Mouse (Mus musculus) thymus, adult 2 months (tissue): ENCODE measurements around the gene Ms4a4b.

Experiments used
- CTCF ChIP-seq: fragments of 200-500 bp; IDR thresholded peaks from 2 replicates; pipeline ENCODE4 v1.5.1; 2012; ENCODE audit warnings: mild to moderate bottlenecking, control low read depth, low read length, moderate library complexity, borderline replicate concordance; ENCODE audit not compliant: control insufficient read depth, poor library complexity, insufficient read depth; ENCODE audit errors: extremely low read depth
- POLR2A ChIP-seq: fragments of 200-500 bp; IDR thresholded peaks from 2 replicates; pipeline ENCODE4 v1.6.1; 2012; ENCODE audit warnings: mild to moderate bottlenecking, low read length, control low read depth, moderate library complexity; ENCODE audit not compliant: control insufficient read depth, poor library complexity, insufficient read depth; ENCODE audit errors: extremely low read depth

DNA sequence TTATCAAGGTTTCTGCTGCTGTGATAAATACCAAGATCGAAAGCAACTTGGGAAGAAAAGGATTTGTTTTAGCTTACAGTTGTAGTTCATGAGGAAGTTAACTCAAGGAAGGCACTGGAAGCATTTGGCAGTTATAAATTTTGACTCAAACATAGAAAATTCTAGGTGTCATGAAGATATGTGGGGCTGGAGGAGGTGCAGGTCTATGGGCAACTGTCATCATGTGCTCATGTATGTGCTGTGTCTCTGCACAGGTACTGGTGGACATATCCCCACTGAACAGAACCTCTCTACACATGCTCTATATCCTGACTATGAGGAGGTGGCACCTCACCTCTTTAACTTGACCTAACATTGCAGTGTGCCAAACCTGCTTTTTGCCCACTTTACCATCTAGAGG is 43.2 kb downstream of the Ms4a4b start:
- TF ChIP-seq CTCF = no peak
- TF ChIP-seq POLR2A = no peak
